Mouse (Mus musculus): ENCODE measurements around the gene Mbnl1.
A peak's percentile ranks its signal among the peaks of the same experiment; 100 is the strongest.
"Not testable (repeated sequence)": the region's sequence is repeated elsewhere in the genome, so short reads cannot be mapped to it uniquely, and the experiment has no call there.

The Mbnl1 gene

DNA sequence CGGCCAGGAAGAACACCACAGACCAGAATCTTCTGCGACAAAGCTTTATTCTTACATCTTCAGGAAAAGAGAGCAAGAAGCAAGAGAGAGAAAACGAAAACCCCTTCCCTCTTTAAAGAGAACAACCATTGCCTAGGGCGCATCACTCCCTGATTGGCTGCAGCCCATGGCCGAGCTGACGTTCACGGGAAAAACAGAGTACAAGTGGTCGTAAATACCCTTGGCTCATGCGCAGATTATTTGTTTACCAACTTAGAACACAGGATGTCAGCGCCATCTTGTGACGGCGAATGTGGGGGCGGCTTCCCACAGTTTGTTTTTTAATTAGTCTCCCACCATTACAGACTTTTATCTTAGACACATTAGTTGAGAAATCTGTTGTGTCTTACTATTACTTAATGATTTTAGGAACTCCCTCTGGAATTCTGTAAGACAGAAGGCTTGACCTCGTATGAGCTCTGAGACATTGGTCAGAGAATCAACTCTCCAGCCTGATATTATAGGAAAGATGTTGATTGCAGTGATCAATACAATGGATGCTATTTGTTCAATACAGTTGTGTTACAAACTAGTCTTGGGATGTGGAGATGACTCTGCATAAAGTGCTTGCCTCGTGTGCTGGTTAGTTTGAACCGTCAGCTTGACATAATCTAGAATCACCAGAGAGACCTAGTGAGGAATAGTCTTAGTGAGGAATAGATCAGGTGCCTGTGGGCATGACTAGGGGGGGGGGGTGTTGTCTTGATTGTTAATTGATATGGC, 22.3 kb downstream of the Mbnl1 start:
- not testable (repeated sequence) for DNase-seq

DNA sequence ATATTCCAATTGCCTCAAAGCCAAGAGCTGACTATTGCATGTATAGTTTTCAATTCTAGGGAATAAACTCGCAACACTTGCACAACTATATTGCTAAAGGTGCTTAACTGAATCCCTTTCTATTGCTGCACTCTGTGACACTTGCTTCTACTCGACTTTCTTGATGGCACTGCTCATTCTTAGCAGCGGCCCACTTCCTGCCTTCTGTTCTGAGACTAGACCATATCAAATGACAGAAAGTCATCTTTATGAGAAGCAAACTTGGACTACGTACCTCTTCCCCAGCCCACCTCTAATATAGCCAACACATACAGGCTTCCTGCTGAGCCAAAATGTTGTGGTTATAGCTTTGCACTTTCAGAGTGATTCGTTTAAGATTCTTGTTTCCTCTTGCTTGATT, 23.6 kb downstream of the Mbnl1 start:
- DNase-seq = no peak

DNA sequence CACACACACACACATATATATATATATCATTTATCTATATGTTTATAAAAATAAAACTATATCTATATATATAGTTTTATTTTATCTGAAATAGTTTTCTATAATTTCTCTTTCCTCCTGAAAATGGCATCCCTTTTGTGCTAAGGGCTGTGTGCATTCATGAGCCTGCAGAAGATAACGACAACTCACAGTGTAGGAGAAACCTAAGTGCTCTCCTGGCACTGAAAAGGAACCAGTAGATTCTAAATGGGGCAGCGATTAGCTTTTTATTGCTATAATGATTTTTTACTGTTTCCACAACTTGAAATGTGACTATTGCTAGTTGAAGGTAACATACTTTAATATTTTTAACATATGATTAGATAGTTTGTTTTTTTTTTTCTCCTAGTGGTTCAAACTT, 25.5 kb downstream of the Mbnl1 start:
- no peak for DNase-seq

DNA sequence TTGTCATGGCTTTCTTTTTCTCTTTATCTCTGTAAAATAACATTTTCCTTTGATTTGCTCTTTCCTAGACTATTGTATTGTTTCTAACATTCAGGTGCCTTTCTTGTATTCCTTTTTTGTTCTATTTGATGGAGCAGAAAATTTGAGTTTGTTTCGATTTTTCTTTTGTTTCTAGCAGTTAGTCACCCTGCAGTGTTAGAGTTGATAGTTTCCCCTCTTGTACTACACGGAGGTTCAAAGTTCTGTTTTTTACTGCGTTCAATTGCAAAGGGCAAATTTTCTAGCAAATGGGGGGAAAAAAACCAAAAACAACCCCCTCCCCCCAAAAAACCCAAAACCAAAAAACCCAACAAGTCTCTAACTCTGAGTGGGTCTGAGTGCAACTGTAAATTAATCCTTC, 26.0 kb downstream of the Mbnl1 start:
- DNase-seq = no peak

DNA sequence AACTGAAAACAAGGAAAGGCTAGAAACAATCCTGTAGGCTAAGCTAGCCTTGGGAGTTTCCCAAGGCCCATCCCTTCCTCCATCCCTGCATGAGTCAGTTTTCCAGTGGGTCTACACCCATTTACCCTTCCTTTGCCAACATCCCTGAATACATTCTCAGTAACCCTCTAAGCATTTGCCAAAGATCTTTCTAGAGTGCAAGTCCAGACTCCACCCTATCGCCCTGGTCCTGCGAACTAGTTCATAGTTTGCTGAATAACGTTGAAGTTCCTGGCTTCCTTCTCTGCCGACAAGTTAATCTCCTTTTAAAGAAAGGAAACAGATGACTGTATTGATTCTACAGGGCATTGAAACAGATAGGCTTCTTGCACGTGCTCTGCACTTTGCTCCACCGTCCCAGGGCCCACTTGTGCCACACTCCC, 26.5 kb downstream of the Mbnl1 start:
- no peak for DNase-seq

DNA sequence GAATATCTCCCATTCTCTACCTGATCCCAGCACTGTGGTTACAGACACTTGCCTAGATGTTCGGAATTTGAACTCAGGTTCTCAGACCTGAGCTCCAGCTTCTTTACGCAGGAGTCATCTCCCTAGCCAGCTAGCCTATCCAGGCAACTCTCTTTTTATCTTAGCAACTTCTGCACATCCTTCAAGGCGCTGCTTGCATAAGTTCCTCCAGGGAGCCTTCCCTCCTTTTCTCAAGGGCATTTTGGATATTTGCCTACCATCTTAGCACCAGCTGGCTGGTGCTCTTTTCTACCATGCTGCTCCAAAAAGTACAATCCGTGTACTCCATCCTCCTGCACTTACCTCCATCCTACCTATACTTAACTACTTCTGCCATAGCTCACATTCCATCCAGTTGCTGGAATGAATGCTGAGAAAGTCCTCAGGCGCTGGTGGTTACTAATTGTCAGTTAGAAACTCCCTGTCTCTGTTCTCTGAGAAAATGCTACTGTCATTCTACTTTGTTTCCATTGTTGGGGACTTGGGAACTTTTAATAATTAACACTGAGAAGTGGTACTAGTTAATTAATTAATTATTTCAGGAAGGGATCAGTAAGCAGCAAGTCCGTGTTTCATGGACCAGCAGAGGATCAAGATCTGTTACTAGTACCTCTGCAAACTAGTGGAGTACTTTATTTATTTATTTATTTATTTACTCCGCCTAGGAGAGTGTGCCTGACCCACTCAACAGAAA, 27.3 kb downstream of the Mbnl1 start:
- peak; percentile 26 for DNase-seq

DNA sequence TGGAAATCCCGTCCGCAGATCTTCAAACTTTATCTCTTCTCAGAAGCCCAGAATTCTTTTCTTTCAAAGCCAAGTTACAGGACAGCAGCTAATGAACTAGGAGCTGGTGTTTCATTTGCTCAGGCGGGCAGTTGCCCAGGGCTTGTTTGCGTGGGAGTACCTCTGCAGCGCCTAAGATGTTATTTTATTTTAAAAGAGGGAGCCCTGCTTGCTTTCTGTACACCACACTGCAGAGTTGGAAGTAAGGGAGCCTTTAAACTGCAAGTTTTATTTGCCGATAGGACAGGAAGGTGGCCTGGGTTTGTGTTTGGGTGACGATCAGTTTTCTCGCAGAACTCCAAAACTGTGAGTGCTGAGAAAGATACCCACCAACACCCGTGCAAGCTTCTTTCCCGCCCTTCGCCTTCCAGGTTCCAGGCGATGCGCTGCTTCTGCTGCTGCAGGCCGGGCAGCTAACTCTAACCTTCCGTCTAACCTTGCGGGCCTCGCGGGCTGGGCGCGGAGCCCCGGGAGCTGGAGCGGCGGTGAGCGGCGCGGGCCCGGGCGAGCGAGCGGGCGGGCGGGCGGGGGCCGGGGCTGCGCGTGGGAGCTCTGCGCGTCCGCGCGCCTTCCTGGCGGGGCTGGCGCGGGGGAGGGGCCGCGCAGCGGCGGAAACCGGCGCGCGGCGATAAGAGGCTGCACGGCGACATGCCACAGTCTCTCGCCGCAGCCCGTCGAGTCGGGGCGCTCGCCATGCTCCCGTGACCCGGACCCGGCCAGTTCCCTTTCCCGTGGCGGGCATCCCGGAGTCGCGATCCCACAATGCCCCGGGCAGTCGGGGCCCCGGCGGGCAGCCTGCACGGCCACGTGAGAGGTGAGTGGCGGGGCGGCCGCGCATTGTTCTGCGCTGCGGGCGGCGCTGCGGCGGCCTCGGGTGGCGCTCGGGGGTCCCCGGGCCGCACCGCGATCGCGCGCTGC, 28.2 kb downstream of the Mbnl1 start:
- DNase-seq = peak; percentile 88

DNA sequence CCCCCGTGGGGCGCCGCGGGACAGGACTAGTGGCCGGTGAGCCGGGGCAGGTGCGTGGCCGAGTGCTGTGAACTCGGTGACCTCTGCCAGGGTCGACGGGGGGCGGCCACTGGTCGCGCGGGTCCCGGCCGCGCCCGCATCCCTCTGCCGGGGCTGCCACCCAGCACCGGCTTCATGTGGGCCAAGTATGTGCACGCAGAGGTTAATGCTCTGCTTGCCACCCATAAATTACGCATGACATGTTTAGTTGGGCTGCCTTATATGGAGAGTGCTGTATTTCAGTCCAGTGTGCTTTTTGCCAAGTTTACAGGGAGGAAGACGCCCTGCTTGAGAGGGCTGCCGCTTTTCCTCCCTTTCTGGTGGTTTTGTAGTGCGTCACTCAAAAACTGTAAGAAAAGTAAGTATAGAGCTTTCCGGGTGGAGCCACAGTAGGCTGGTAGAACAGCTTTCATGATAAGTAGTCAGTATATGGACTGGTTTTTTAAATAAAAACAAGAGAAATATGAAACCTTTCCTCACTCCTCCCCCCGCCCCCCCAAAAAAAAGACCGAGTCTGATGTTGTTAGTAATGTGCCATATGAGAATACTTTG, 29.0 kb downstream of the Mbnl1 start:
- DNase-seq = peak; percentile 81

DNA sequence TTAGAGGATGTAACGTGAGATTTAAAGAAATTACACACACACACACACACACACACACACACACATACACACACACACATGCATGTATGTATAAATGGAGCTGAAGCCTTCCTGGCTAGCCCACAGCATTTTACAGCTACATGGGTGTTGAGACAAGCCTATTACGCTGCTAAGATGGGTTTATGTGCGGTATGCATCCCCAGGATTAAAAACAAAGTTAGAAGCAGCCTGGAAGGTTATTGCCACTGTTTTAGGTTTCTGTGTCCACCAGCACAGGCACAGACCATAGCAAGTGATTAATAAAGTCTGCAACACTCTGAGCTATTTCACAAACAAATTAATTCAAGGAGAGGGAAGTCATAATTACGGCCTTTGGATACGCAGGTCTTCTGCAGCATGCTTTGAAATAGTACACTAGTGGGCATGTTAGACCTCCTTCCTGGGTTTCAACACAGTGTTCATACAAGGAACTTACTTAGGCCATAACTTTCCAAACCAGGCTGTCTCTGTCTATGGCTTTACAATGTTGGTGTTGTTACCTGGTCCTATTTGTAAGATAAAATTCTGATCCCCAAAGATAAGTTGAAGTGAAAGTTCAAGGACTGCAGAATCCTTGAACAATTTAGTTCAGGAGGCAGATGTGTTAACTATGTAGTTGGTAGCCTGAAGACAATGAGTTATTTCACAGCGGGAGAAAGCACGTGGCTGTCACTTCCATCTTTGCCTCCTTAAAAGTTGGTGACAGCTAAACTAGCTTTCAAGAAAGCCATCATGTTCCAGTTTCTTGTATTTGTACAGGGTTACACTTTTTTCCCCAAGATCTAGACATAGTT, 29.7 kb downstream of the Mbnl1 start:
- no peak for DNase-seq

DNA sequence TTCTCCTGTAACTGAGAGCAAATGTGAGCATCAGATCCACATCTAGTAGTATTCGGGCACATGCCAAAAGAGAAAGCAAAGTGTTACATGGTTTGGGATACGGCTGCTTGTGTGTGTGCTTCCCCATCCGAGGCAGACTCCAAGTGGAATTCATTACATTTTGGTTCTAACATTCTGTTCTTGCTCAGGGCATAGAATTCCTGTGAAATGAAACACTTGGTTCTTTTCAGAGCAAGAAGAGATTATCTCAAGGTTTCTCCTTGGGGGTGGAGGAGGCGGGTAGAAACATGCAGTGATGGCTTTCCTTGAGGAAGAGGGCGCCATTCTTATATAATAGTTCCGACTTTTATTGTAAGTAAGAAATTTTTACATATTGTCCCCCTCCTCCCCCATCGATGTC, 30.6 kb downstream of the Mbnl1 start:
- DNase-seq = no peak

DNA sequence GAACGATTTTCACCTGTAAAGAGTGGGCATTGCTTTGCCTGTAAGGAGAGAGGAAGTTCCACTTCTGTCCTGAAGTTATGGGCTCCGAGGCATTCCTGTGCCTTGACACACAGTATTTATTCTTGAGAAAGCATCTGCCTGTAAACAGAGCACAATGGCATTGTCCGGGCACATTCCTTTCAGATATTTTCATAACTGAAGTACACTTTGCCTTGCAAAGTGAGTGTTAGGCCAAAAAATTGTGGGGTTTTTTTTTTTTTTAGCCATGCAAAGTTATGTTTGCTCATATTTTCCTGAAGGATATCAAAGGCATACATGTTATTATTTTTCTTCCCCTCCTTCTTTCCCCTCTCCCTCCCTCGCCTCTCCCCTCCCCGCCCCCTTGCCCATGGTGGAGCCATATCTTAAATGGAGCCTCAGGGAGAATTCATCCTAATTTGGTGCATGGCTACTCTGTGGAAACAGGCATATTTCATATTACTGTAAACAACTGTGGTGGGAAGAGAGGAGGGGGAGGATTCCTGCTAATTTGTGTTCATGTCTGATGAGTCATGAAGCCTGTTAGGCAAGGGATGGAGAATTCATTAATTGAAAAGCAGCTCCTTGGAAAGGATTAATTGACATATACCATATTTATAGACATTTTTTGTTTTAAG, 32.3 kb downstream of the Mbnl1 start:
- DNase-seq = no peak

DNA sequence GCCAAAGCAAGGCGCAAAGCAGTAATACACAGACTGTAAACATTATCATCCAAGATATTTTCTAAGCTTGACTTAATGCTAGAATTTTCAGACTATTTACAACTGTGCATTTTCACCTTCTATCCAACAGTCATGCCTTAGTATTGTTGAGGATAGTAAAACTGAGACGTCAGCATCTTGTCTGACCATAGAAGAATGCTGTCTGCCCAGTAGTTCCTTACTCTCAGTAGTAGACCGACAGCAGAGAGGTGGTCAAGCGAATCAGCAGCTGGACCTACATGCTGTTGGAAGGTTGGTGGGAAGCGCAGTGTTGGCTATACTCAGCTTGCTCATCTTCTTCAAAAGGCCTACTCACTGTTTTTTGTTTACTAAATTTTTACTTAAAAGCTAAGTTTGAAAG, 34.2 kb downstream of the Mbnl1 start:
- no peak for DNase-seq

DNA sequence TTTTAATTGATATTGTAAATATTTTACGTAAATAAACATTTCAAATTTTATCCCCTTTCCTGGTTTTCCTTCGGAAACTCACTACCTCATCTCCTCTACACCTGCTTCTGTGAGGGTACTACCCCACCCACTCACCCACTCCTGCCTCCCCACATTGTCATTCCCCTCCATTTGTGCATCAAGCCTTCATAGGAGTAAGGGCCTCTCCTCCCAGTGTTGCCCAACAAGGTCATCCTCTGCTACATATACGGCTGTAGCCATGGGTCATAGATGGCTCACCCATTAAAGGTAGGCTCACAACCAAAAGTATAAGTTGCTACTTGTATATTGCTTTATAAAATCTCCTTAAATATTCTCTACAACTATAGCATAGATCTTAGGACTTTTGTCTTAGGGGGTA, 34.9 kb downstream of the Mbnl1 start:
- DNase-seq = no peak

DNA sequence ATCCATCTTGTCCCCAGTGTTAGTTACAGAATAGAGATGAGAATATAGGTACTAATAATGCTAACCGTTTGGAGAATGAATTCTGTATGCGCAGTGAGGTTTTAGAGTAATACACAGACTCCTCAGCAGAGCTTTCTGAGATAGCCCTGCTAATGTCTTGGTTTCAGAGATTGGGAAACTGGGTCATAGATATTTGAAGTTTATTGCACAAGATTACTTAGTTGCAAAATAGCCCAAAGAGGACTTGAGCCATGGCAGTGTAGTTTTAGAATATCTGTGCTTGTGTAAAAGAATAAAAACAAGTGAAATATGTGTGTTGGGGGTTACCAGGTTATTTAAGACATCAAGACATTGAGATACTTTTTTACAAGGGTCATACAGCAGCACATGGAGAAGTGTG, 35.3 kb downstream of the Mbnl1 start:
- no peak for DNase-seq

DNA sequence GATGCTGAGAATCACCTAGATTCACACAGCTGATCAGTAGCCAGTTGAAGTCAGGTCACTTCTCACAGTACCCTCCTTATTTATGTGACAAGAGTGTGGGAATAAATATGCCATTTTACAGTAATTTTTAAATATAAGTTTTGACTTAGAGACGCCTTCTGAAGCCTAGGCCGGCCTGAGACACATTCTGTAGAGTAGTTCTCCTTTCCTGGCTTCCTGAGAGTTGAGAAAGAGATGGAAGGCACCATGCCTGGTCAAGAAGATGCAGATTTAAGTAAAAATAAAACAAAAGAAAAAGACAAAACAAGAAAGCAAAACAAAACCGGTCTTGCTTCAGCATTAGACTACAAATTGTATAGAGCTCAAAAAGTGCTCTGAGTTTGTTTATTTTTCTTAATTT, 38.6 kb downstream of the Mbnl1 start:
- DNase-seq = no peak

DNA sequence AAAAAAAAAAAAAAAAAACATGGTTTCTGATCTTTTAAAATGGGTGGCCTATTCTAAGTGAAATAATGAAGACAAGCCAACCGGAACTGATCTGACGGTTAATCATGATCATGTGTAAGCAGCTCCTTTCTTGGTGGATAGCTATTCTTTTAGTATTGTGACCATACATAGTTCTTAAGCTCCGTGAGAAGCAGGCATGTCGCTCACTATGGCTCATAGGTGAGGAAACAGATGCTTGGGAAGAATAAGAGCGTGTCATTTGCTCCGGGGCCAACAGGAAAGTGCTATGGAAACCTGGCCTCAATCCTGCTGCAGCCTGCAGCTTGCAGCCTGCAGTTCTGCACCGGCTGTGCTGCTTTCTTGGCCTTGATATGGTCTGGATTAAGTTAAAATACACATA, 40.7 kb downstream of the Mbnl1 start:
- peak; percentile 62 for DNase-seq

DNA sequence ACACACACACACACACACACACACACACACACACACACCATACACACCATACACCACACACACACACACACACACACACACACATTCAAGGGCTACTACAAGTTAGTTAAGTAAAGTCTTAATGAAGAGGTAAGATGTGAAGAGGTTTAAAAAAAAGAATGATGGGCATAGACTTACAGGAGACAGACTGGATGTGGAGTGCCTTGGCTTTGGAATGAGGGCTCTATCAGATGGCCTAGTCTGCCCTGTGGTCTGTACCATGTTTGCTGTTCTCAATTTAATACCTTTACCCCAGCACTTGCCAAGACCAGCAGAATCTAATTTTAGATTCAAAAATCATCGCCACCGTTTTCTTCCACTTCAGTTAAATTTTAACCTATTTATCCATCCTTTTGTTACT, 41.1 kb downstream of the Mbnl1 start:
- no peak for DNase-seq

DNA sequence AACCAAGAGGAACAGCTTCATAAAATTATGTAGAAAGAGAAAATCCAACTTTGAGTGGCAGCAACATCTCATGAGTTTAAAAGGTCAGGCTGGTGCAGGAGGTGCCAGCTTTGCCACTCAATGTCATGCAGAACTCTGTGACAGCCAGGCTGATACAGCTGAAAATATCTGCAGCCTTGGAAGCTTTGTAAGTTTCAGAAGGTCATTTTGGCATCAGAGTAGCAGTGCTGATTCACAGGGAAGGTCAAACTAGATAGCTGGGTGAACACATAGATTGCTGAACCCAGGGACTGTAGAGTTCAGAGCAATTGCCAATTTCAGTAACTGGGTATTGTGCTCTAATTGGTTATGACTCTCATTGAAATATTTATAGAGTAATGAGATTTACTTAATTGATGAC, 42.8 kb downstream of the Mbnl1 start:
- no peak for DNase-seq

DNA sequence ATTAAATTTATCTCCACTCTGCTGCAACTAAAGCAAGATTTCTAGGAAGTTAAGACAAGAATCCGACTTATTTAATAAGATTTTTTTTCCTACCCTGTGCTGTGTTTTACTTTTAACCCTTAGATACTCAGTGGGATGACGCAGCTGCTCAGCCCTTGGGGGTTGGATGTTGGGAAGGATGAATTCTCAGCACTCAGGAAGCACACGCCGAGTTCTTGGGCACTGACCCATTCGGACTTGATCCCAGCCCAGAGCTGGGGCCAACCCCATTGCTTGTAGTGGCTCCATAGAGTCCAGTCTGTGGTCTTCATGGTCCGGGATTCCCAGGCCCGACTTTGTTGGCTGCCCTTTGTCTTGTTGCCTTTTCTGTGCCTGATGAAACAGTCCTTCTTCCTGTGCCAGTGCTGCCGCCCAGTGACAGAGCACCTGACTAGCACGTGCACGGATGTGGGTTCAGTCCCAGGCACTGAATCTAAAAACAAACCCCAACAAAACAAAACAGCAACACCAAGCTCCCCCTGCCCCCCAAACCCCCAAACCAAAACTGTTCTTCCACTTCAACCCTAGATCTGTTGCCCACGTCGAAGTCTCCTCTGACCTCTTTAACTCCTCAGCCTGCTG, 43.5 kb downstream of the Mbnl1 start:
- peak; percentile 52 for DNase-seq

DNA sequence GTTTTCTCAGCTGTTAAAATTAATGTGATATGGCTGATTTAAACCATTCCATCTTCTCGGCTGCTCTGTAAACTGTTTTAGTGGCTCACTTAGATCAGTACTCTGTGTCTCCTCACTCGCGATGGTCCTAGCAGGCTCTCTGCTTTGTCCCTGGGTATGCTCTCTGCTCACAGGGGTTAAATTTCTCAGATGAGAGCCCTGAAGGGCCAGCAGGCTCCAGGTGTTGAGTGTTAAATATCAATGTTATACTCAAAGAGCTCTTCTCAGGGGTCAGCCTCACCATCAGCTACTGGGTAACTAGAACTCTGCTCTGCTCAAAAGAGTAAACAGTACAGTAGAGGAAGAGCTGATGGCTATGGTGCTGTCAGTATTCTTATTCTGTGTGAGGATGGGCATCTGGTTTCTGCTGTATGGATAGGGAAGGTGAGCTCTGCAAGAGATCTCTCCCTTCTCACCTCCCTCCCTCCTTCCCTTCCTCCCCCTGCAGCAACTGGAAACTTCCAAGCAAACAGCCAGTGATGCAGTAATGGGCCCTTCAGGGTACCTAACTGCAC, 44.7 kb downstream of the Mbnl1 start:
- no peak for DNase-seq

DNA sequence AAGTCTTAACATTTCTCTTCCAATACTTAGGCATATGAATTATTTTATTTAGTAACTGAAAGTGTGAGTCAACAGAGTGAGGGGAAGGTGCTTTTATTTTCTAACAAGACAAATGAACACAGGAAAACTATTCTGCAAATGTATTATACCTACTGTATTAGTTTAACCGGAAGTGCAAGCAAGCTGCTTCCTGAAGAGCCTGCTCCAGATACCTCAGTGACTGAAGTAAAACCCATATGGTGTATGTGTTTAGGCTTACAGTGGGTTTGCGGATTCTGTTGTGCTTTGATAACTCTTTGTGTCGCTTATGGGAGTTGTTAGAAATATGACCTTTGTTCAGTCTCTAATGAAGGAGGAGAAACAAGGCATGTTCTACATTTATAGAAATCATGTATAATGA, 46.7 kb downstream of the Mbnl1 start:
- no peak for DNase-seq
